Mouse (Mus musculus) ES-E14 (cell line): ENCODE measurements around the gene Slc16a9.

ENCODE experiments used
- MAFK ChIP-seq: IDR thresholded peaks from 2 replicates; pipeline ENCODE4 v1.6.1; 2014; ENCODE audit warnings: mild to moderate bottlenecking, low read depth, low read length, inconsistent platforms; ENCODE audit not compliant: insufficient read depth
- ZC3H11A ChIP-seq: IDR thresholded peaks from 2 replicates; pipeline ENCODE4 v1.6.1; 2012; ENCODE audit warnings: low read depth, mild to moderate bottlenecking, inconsistent platforms, low read length, borderline replicate concordance
- ZNF384 ChIP-seq: IDR thresholded peaks from 2 replicates; pipeline ENCODE4 v1.6.1; 2012; ENCODE audit warnings: low read depth, low read length, inconsistent platforms

GRCm38 (mm10) chr10:70250766-70251165, 5.9 kb downstream of the Slc16a9 start:
- TF ChIP-seq MAFK (no peak), ZNF384 (no peak), ZC3H11A (no peak)
